Mouse (Mus musculus) stomach, postnatal 0 days (tissue): ENCODE measurements at regions not wholly inside any gene's neighbourhood (a gene's known extent, or its start where the extent isn't known, plus 50 kb on each side); places are given as distances from the start of the nearest gene placed in this dataset.

Experiments
- ATAC-seq: fragments of 200-750 bp; cut with Nextera tagmentation; 2 replicates; pipeline ENCODE4 v1.8.0; 2017; ENCODE audit not compliant: low FRiP score, low TSS enrichment
- DNase-seq: peaks from one replicate; pipeline ENCODE4 v3.0.0-alpha.2; 2016; ENCODE audit warnings: low spot score
- H3K27ac ChIP-seq: fragments of 300-500 bp; sonication (generic); replicated peaks from 2 replicates; pipeline ENCODE4 v1.5.1; 2014; ENCODE audit warnings: mild to moderate bottlenecking, control low read depth
- H3K27me3 ChIP-seq: fragments of 300-500 bp; sonication (generic); 2 replicates; pipeline ENCODE4 v1.6.1; 2014; ENCODE audit warnings: low read length; ENCODE audit not compliant: control insufficient read depth, insufficient read depth
- H3K36me3 ChIP-seq: fragments of 300-500 bp; sonication (generic); 2 replicates; pipeline ENCODE4 v1.6.1; 2014; ENCODE audit warnings: low read length, mixed read lengths; ENCODE audit not compliant: control insufficient read depth, insufficient read depth
- H3K4me1 ChIP-seq: fragments of 300-500 bp; sonication (generic); replicated peaks from 2 replicates; pipeline ENCODE4 v1.6.1; 2014; ENCODE audit warnings: antibody characterized with exemption; ENCODE audit not compliant: control insufficient read depth, insufficient read depth
- H3K4me2 ChIP-seq: fragments of 300-500 bp; sonication (generic); replicated peaks from 2 replicates; pipeline ENCODE4 v1.6.1; 2014; ENCODE audit warnings: low read depth, mild to moderate bottlenecking, control low read depth, moderate library complexity
- H3K4me3 ChIP-seq: fragments of 300-500 bp; sonication (generic); 2 replicates; pipeline ENCODE4 v1.5.1; 2014; ENCODE audit warnings: low read depth, low read length, control low read depth
- H3K9ac ChIP-seq: fragments of 300-500 bp; sonication (generic); 2 replicates; pipeline ENCODE4 v1.6.1; 2014; ENCODE audit warnings: mild to moderate bottlenecking, low read length, control low read depth, mixed read lengths
- H3K9me3 ChIP-seq: fragments of 300-500 bp; sonication (generic); 2 replicates; pipeline ENCODE4 v1.6.1; 2016; ENCODE audit warnings: low read length; ENCODE audit not compliant: control insufficient read depth
- CTCF ChIP-seq: IDR thresholded peaks from 2 replicates; pipeline ENCODE4 v1.5.1; 2016; ENCODE audit warnings: antibody characterized with exemption, low read depth, mild to moderate bottlenecking, moderate library complexity
- EP300 ChIP-seq: optimal IDR thresholded peaks from 2 replicates; pipeline ENCODE3; 2016; ENCODE audit warnings: antibody characterized with exemption
- WGBS: fragments of 180-500 bp; shearing (Covaris S2); extraction: QIAGEN DNeasy Blood & Tissue Kit; methylation state at CpG from one replicate; pipeline ENCODE4 v1.1.7; 2014; 5-methylcytosine and 5-hydroxymethylcytosine counted together

DNA sequence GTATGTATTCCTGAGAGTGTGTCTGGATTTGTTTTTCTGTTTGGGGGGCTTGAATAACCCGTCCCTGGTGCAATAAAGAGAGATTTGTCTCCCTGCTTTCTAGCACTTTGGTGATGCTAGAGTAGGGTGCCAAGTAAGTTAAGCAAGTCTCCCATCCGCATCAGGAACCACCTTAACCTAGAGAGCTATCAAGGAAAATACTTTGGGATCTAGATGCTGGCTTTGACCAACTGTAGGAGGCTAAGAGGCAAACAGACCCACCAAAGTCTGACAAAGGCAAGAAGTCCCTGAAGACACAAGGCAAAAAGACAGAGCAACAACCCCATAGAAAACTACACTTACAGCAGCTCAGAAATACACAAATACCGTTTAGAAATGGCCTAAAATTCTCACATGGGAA lies 163.8 kb upstream of the Tmem161b start:
- 70% methylated on average over 3 of the region's 3 CpGs for WGBS
- Histone ChIP-seq H3K36me3 (no peaks in the 10 kb centered on the region), H3K9me3 (no peaks in the 10 kb centered on the region), H3K4me2 (no peak overlapping the region), H3K27ac (no peak overlapping the region), H3K4me1 (no peaks in the 10 kb centered on the region), H3K27me3 (no peaks in the 10 kb centered on the region), H3K9ac (no peak overlapping the region), H3K4me3 (no peak overlapping the region)
- no peak for DNase-seq
- TF ChIP-seq EP300 = no peak
- no peak for TF ChIP-seq CTCF
- ATAC-seq = no peak

DNA sequence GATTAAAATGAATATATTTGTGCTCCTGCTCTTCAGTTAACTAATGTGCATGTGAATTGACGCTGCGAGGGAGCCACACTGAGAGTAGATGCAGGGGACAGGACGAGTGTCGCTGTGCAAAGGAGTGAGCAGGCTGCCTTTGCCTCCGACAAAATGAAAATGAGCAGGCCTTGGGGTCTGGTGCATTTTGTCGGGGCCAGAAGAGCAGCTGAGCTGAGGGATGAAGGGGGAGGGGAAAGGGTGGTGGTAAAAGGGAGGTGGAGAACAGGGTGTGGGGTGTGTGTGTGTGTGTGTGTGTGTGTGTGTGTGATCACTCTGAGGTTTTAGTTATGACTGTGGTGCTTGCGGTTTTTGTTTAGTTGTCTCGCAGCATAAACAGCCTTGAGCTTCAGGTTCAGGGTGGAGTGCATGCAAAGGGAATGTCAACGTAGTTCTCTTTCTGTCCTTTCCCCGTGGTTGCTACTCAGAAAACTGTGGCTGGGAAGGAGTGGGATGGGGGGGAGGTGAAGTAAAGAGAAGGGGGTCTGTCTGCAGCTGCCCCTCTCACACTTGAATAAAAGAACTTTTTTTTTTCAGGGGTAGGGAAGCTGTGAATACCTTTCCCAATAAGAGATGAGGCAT lies 163.0 kb upstream of the Tmem161b start:
- Histone ChIP-seq H3K4me2 (no peak overlapping the region), H3K9me3 (no peaks in the 10 kb centered on the region)
- 15% methylated on average over 10 of the region's 10 CpGs for WGBS

DNA sequence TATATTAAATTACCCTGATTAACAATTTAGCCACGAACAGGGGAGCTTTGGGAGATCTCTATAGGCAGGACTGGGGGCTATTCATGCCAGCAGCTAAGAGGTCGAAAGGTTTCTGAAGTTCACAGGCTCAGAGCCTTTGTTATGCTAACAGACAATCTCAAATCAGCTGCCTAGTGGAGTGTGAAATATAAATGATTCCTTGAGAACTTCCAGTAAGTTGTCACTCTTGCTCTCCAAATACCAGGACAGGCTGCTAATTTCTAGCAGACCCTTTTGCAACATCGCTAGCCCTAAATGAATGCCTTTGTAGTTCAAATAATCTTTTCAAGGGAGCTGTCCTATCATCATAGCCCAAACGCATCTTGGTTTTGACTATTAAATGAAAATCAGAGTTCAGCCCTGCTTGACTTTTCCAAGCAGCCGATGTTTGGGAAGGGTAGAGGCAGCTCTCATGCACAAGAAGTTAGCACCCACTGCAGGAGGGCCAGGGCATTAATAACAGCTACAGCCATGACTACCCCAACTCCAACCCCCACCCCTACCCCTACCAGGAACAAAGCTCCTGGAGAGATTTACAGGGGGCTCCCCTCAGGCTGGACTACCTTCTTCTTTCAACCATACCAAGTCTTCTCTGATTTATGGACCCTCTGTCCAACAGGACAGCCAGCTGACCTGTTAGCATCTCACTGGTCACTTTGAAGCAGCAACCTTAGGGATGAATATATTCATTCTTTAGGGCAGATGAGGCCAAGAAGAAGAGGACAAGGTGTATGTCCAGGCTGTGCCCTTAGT lies 162.2 kb upstream of the Tmem161b start:
- no peak for DNase-seq
- H3K4me3 ChIP-seq = no peak overlapping the region
- no peak overlapping the region for H3K4me2 ChIP-seq
- no peaks in the 10 kb centered on the region for H3K9me3 ChIP-seq
- TF ChIP-seq EP300 (no peak), CTCF (no peak)
- ATAC-seq = no peak
- no peaks in the 10 kb centered on the region for H3K27me3 ChIP-seq
- WGBS = 25% methylated on average over 5 of the region's 5 CpGs
- H3K9ac ChIP-seq = no peak overlapping the region
- H3K36me3 ChIP-seq = no peaks in the 10 kb centered on the region
- H3K4me1 ChIP-seq = no peaks in the 10 kb centered on the region
- no peak overlapping the region for H3K27ac ChIP-seq

More for the DNA sequence above, 163.0 kb upstream of the Tmem161b start:
- H3K4me1 ChIP-seq = no peaks in the 10 kb centered on the region
- no peak overlapping the region for H3K27ac ChIP-seq
- ATAC-seq (no peak), DNase-seq (no peak)
- H3K27me3 ChIP-seq = no peaks in the 10 kb centered on the region
- no peak for TF ChIP-seq EP300
- no peak for TF ChIP-seq CTCF
- no peaks in the 10 kb centered on the region for H3K36me3 ChIP-seq
- no peak overlapping the region for H3K9ac ChIP-seq
- H3K4me3 ChIP-seq = no peak overlapping the region

DNA sequence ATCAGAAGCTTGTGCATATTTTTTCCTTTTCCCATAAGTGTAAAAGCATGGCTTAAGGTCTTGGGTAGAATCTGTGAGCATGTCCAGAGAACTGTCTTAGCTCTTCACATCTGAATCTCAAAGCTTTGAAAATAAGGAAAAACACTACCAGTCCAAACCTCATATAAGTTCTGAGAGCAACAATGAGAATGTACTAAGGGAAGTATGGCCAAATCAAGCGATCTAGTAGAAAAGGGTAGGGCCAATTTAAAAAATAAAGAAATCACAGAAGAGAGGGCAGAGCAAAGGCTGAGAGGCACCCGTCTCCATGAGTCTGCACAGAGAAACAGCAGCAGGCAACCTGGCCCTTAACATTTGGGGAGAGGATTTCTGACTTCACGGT lies 161.7 kb upstream of the Tmem161b start:
- DNase-seq = no peak
- WGBS = 62% methylated on average over 3 of the region's 3 CpGs
- no peaks in the 10 kb centered on the region for H3K36me3 ChIP-seq
- no peaks in the 10 kb centered on the region for H3K27me3 ChIP-seq
- no peak for ATAC-seq
- H3K9me3 ChIP-seq = no peaks in the 10 kb centered on the region
- H3K4me1 ChIP-seq = no peaks in the 10 kb centered on the region
- H3K4me3 ChIP-seq = no peak overlapping the region
- no peak overlapping the region for H3K4me2 ChIP-seq
- H3K27ac ChIP-seq = no peak overlapping the region
- H3K9ac ChIP-seq = no peak overlapping the region
- TF ChIP-seq CTCF (no peak), EP300 (no peak)

DNA sequence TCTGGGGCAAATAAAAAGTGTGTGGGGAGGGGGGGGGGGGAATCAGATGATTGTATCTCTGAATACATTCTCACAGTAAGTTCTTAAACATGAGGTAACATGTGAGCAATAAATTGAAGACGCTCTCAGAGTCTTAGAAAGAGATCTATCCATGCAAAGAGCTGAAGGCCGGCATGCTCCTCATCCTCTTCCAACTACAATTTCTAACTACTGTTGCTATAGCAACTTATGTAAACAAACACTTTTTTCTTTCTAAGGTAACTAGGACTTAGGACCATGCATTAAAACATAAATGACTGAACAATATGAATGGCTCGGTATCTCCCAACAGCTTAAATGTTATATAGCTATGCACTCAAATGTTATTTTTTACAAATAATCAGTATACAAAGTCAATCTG lies 161.2 kb upstream of the Tmem161b start:
- ATAC-seq (no peak), DNase-seq (no peak)
- no peaks in the 10 kb centered on the region for H3K27me3 ChIP-seq
- WGBS = 69% methylated on average over 3 of the region's 3 CpGs
- no peaks in the 10 kb centered on the region for H3K4me1 ChIP-seq
- H3K36me3 ChIP-seq = no peaks in the 10 kb centered on the region
- H3K9me3 ChIP-seq = no peaks in the 10 kb centered on the region
- no peak for TF ChIP-seq EP300
- H3K27ac ChIP-seq = no peak overlapping the region
- H3K4me2 ChIP-seq = no peak overlapping the region
- H3K4me3 ChIP-seq = no peak overlapping the region
- no peak overlapping the region for H3K9ac ChIP-seq

DNA sequence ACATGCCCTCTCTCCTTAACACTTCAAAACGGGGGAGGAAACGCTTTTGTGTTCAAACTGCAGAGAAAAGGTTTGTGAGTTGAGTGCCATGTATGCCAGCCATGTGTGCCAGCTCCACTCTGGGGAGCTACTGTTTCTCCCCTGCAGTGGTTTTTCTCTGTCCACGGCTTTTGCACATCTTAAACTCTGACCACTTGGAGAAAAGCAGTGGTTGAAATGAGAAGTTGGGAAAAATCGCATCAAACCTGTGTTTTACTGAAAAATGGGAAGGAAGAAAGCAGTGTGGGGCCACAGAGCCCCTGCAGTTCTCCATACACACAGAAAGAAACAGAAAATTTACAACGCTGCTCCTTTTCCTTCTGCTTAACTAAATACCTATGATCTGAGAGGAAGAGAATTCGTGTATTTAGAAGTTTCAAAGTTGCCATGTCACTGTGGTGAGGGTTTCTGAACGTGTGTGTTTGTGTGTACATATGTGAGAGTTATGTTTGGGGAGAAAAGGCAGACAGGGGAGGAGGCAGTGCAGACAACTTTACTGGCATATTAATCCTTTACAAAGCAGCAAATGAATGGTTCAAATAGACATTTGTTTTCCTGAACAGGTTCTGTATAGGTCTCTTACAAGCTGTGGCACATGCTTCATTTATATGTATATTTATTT lies 160.1 kb upstream of the Tmem161b start:
- no peaks in the 10 kb centered on the region for H3K9me3 ChIP-seq
- no peak overlapping the region for H3K9ac ChIP-seq
- H3K4me2 ChIP-seq = no peak overlapping the region
- ATAC-seq (no peak), DNase-seq (no peak)
- H3K4me3 ChIP-seq = no peak overlapping the region
- H3K27ac ChIP-seq = no peak overlapping the region
- no peak for TF ChIP-seq EP300
- no peak for TF ChIP-seq CTCF
- no peaks in the 10 kb centered on the region for H3K36me3 ChIP-seq
- 37% methylated on average over 7 of the region's 7 CpGs for WGBS
- no peaks in the 10 kb centered on the region for H3K27me3 ChIP-seq
- H3K4me1 ChIP-seq = no peaks in the 10 kb centered on the region
